In genomic region chr16:37540776-37541175, GRCm38 (mm10) we compare ENCODE assay signal across 9 mouse cellular contexts. TPM values are rescaled to one million over a fixed set of nuclear protein-coding genes. Genes with fewer than 3 reads are reported as not detected.
DNase-seq lines count a peak whose midpoint lies in the region; ATAC-seq and TF ChIP-seq lines count a peak whose summit lies in the region.
"Had no signal": no experiment of that assay in that cellular context is flagged by ENCODE, and none has a peak within 500 bp of the region (broad histone marks: within the 10 kb centered on the region; RNA-seq: fewer than 3 reads in every experiment).

No protein-coding gene starts in this region.

- 90% methylated on average over 6 of the region's 6 CpGs for WGBS in midbrain, embryonic 11.5 days
- WGBS in midbrain, postnatal 0 days, result 88% methylated on average over 6 of the region's 6 CpGs
- 88% methylated on average over 6 of the region's 6 CpGs for WGBS in intestine, embryonic 15.5 days
- 83% methylated on average over 6 of the region's 6 CpGs for WGBS in small intestine, adult 2 months

- H3K4me2 ChIP-seq in midbrain, embryonic 11.5 days, result peak overlapping the region; percentile 66; the same call in 1 of the 2 replicates
- H3K4me2 ChIP-seq in midbrain, postnatal 0 days (ENCODE audit: low read depth, low read length, poor library complexity, severe bottlenecking), result no peak overlapping the region
- H3K4me2 ChIP-seq in intestine, embryonic 15.5 days (replicated peaks), result peak overlapping the region; percentile 63

- peak; percentile 11 for DNase-seq in cerebellum, adult 11 months
- DNase-seq in cerebellum, postnatal 25 days, result no peak
- DNase-seq in midbrain, embryonic 11.5 days (ENCODE audit: low spot score, missing footprints), result no peak
- DNase-seq in midbrain, postnatal 0 days (ENCODE audit: low spot score), result no peak

- no peak overlapping the region; the same call in 1 of the 2 replicates for H3K4me3 ChIP-seq in midbrain, embryonic 11.5 days (ENCODE audit: low read depth, low read length)
- no peak overlapping the region for H3K4me3 ChIP-seq in midbrain, postnatal 0 days (ENCODE audit: low read depth, low read length)
- H3K4me3 ChIP-seq in intestine, embryonic 15.5 days (replicated peaks), result peak overlapping the region; percentile 65; the same call in 1 of the 2 replicates
- H3K4me3 ChIP-seq in small intestine, adult 2 months (ENCODE audit: low read depth, low read length), result peak overlapping the region; percentile 11; the same call in 1 of the 2 replicates

- no peaks in the 10 kb centered on the region for H3K9me3 ChIP-seq in midbrain, embryonic 11.5 days (ENCODE audit: control insufficient read depth, low read length)
- no peaks in the 10 kb centered on the region for H3K9me3 ChIP-seq in midbrain, postnatal 0 days (ENCODE audit: low read length)
- H3K9me3 ChIP-seq in intestine, embryonic 15.5 days, result no peaks in the 10 kb centered on the region

- no peaks in the 10 kb centered on the region for H3K36me3 ChIP-seq in midbrain, embryonic 11.5 days (ENCODE audit: control insufficient read depth, insufficient read depth, low read length)
- peaks cover 3% of the 10 kb centered on the region; the same call in 1 of the 2 replicates for H3K36me3 ChIP-seq in midbrain, postnatal 0 days (ENCODE audit: insufficient read depth, low read length)
- H3K36me3 ChIP-seq in intestine, embryonic 15.5 days, result 0 out of 2 replicates have a peak, but pooled peaks cover 3% of the 10 kb centered on the region
- H3K36me3 ChIP-seq in small intestine, adult 2 months (ENCODE audit: control insufficient read depth, insufficient read depth, low read length), result peaks cover 8% of the 10 kb centered on the region

- no peak for TF ChIP-seq POLR2A in small intestine, adult 2 months (IDR thresholded peaks at IDR 0.05; ENCODE audit: low read depth, low read length)

- H3K9ac ChIP-seq in midbrain, embryonic 11.5 days (ENCODE audit: low read length), result no peak overlapping the region; the same call in 1 of the 2 replicates
- no peak overlapping the region for H3K9ac ChIP-seq in midbrain, postnatal 0 days (replicated peaks; ENCODE audit: low read length, poor library complexity, severe bottlenecking)
- H3K9ac ChIP-seq in intestine, embryonic 15.5 days, result no peak overlapping the region

- peaks cover 19% of the 10 kb centered on the region for H3K4me1 ChIP-seq in midbrain, embryonic 11.5 days (ENCODE audit: control insufficient read depth, insufficient read depth, low read length)
- H3K4me1 ChIP-seq in midbrain, postnatal 0 days (ENCODE audit: insufficient read depth, low read length), result peaks cover 9% of the 10 kb centered on the region; the same call in 1 of the 2 replicates
- H3K4me1 ChIP-seq in intestine, embryonic 15.5 days (replicated peaks), result peaks cover 4% of the 10 kb centered on the region; the same call in 1 of the 2 replicates
- peaks cover 3% of the 10 kb centered on the region for H3K4me1 ChIP-seq in small intestine, adult 2 months (ENCODE audit: control insufficient read depth, insufficient read depth, insufficient read length, low read length)

- no peak for TF ChIP-seq CTCF in midbrain, postnatal 0 days (IDR thresholded peaks at IDR 0.05)
- no peak for TF ChIP-seq CTCF in small intestine, adult 2 months (IDR thresholded peaks at IDR 0.05; ENCODE audit: extremely low read depth, insufficient read length, insufficient replicate concordance, low read depth, low read length)

- no peak for ATAC-seq in midbrain, embryonic 11.5 days (ENCODE audit: low FRiP score)
- ATAC-seq in midbrain, postnatal 0 days (ENCODE audit: low FRiP score), result no peak
- no peak for ATAC-seq in intestine, embryonic 15.5 days
- ATAC-seq in frontal cortex, adult (ENCODE audit: low TSS enrichment), result no peak
- ATAC-seq in erythroid progenitor cell, adult 5-6 weeks (replicated peaks; ENCODE audit: low FRiP score, poor library complexity, severe bottlenecking), result no peak

- no peaks in the 10 kb centered on the region for H3K27me3 ChIP-seq in midbrain, embryonic 11.5 days (ENCODE audit: control insufficient read depth, insufficient read depth, low read length)
- H3K27me3 ChIP-seq in midbrain, postnatal 0 days (ENCODE audit: insufficient read depth, low read length), result no peaks in the 10 kb centered on the region
- H3K27me3 ChIP-seq in intestine, embryonic 15.5 days (replicated peaks), result no peaks in the 10 kb centered on the region
- no peaks in the 10 kb centered on the region for H3K27me3 ChIP-seq in small intestine, adult 2 months (ENCODE audit: control insufficient read depth, insufficient read depth, low read length)

- H3K27ac ChIP-seq in midbrain, embryonic 11.5 days (ENCODE audit: low read depth, low read length), result no peak overlapping the region
- H3K27ac ChIP-seq in midbrain, postnatal 0 days (ENCODE audit: low read depth, low read length), result no peak overlapping the region
- H3K27ac ChIP-seq in intestine, embryonic 15.5 days, result no peak overlapping the region
- no peak overlapping the region for H3K27ac ChIP-seq in small intestine, adult 2 months (ENCODE audit: insufficient read depth, low read depth, low read length)

RNA-seq across cellular contexts. Expression of gene Rabl3, which starts 1.1 kb away (rescaled TPM):
- polyA plus RNA-seq in midbrain, embryonic 11.5 days (2014; fragmentation: Nextera tagmentation; extraction: Ambion mirVana), result 49.6 and 52.4 TPM in 2 replicates
- total RNA-seq in midbrain, postnatal 0 days (2014; rRNA removed), result 5.9 and 9.0 TPM in 2 replicates
- 11.6 and 13.8 TPM in 2 replicates for polyA plus RNA-seq in midbrain, postnatal 0 days (2015; fragmentation: Nextera tagmentation; extraction: Ambion mirVana)
- 30.6 and 31.1 TPM in 2 replicates for polyA plus RNA-seq in intestine, embryonic 15.5 days (2015; fragmentation: Nextera tagmentation; extraction: Ambion mirVana)
- 0.55 and 1.2 TPM in 2 replicates for polyA plus RNA-seq in small intestine, adult 2 months (2012; rRNA removed)
- 7.1 and 11.2 TPM in 2 replicates for total RNA-seq in erythroid progenitor cell, adult 5-6 weeks (2015; ENCODE audit: low replicate concordance)
- total RNA-seq in erythroid progenitor cell, adult 5-6 weeks (2017; ENCODE audit: low replicate concordance), result 3.6 and 8.5 TPM in 2 replicates

RNA-seq across cellular contexts. Expression of gene Gtf2e1, which starts 1.2 kb away (rescaled TPM):
- 59.3 and 64.1 TPM in 2 replicates for polyA plus RNA-seq in midbrain, embryonic 11.5 days (2014; fragmentation: Nextera tagmentation; extraction: Ambion mirVana)
- total RNA-seq in midbrain, postnatal 0 days (2014; rRNA removed), result 23.2 and 24.1 TPM in 2 replicates
- 20.3 and 20.7 TPM in 2 replicates for polyA plus RNA-seq in midbrain, postnatal 0 days (2015; fragmentation: Nextera tagmentation; extraction: Ambion mirVana)
- polyA plus RNA-seq in intestine, embryonic 15.5 days (2015; fragmentation: Nextera tagmentation; extraction: Ambion mirVana), result 18.2 and 20.4 TPM in 2 replicates
- 0.93 and 1.6 TPM in 2 replicates for polyA plus RNA-seq in small intestine, adult 2 months (2012; rRNA removed)
- 0.42 and 3.2 TPM in 2 replicates for total RNA-seq in erythroid progenitor cell, adult 5-6 weeks (2015; ENCODE audit: low replicate concordance)
- total RNA-seq in erythroid progenitor cell, adult 5-6 weeks (2017; ENCODE audit: low replicate concordance), result 3.0 and 3.7 TPM in 2 replicates

RNA-seq across cellular contexts. Expression of gene Hgd, which starts 39.2 kb away (rescaled TPM):
- 0.29 and 0.39 TPM in 2 replicates for polyA plus RNA-seq in midbrain, embryonic 11.5 days (2014; fragmentation: Nextera tagmentation; extraction: Ambion mirVana)
- 0.27 TPM in 1 of 2 replicates, not detected in the other for total RNA-seq in midbrain, postnatal 0 days (2014; rRNA removed)
- polyA plus RNA-seq in midbrain, postnatal 0 days (2015; fragmentation: Nextera tagmentation; extraction: Ambion mirVana), result 0.32 and 0.43 TPM in 2 replicates
- polyA plus RNA-seq in intestine, embryonic 15.5 days (2015; fragmentation: Nextera tagmentation; extraction: Ambion mirVana), result 1.0 and 1.4 TPM in 2 replicates
- 0.08 TPM in 1 of 2 replicates, not detected in the other for polyA plus RNA-seq in small intestine, adult 2 months (2012; rRNA removed)
- total RNA-seq in erythroid progenitor cell, adult 5-6 weeks (2015; ENCODE audit: low replicate concordance), result not detected in 2 replicates
- total RNA-seq in erythroid progenitor cell, adult 5-6 weeks (2017; ENCODE audit: low replicate concordance), result not detected in 2 replicates
- total RNA-seq: megakaryocyte-erythroid progenitor cell, adult 5-6 weeks had no signal

Comparison
In these comparisons a context has a peak if more than half of its experiments do, and no peak if none do; other contexts are left out.
1. H3K4me3 ChIP-seq: peak in intestine, embryonic 15.5 days (single experiment) and small intestine, adult 2 months (single experiment); none in midbrain, embryonic 11.5 days (single experiment) and midbrain, postnatal 0 days (single experiment).